Mouse (Mus musculus) kidney, adult 18-20 months (tissue): Measurements from ENCODE around the gene Npff.

Source experiments
- DNase-seq: peaks from one replicate; pipeline ENCODE4 v3.0.0; 2021

Gene Npff

GRCm38 (mm10) chr15:102519211-102520141 lies 5.3 kb downstream of the Npff start:
- DNase-seq = no peak

- no peak for DNase-seq
These were observed 5.9 kb downstream of the Npff start for GRCm38 (mm10) chr15:102518859-102519201.

DNA sequence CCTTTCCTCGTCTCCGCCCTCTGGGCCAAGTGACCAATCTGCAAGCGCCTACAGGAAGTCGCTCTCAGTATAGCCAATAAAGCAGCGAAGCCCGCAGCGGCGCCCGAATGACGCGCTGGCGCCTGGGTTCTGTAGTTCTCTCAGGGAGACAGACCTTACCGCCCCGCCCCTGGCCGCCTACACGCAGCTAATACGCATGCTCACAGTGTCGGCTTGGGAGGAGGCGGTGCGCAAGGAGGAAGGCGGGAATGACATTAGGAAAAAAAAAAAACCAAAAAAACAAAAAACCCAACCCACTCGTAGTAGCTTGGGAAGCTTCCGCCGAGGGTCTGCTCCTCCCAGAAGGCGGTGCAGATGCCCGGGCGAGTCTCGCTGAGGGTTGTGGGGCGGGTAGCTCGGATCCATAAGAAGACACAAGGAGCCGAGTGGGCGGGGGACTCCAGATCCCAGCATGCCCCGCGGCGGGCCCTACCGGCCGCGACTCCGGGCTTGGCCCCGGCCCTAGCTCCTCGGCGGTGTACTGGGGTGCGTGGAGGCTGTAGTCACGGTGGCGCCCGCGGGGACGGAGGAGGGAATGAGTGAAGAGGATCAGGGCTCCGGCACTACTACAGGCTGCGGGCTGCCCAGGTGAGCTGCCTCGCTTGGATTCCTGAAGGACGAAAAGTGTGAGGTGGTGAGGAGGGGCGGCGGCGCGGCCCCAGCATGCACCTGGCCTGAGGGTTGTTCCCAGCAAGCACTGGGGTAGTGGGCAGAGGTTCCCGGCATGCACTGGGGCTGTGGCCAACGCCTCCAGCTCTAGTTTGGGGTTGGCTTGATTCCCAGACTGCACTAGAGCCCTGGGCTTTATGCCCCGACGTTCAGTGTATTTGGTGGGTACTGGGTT lies 6.5 kb downstream of the Npff start, which contains the start of gene Tarbp2:
Tarbp2 (plus strand) TSS at position 217 of the 883 bp plus-strand sequence.
- peak; percentile 99 for DNase-seq

GRCm38 (mm10) chr15:102517631-102517975 lies 7.1 kb downstream of the Npff start:
- DNase-seq = no peak

- DNase-seq = peak; percentile 82
These were observed 7.9 kb downstream of the Npff start, which contains the start of gene Map3k12 for GRCm38 (mm10) chr15:102516728-102517404. Map3k12 (minus strand) TSS chr15:102517064.

- DNase-seq = no peak
These were observed 8.4 kb downstream of the Npff start for GRCm38 (mm10) chr15:102516293-102516692.

- no peak for DNase-seq
These were observed 9.0 kb downstream of the Npff start for GRCm38 (mm10) chr15:102515791-102516190.

DNA sequence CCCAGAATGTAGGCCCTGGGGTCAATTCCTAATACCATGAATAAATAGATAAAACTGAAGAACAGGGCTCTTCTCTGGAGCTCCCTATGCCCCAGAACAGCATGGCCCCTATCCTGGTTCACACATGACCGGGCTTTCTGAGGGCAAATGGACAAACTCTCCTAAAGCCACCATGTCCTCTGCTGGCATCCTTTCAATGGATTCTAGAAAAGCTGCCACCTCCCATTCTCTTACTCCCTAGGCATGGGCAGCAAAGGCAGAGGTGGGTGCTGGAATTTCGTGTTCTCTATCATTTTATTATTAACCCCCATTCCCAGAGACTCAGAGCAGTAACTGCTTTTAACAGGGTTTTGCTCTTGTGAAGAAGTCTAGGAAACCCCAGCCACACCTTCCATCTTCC lies 9.5 kb downstream of the Npff start:
- DNase-seq = no peak

GRCm38 (mm10) chr15:102513004-102513403 lies 11.7 kb downstream of the Npff start:
- DNase-seq = no peak

GRCm38 (mm10) chr15:102512471-102512870 lies 12.3 kb downstream of the Npff start:
- no peak for DNase-seq

- DNase-seq = no peak
These were observed 12.7 kb downstream of the Npff start for GRCm38 (mm10) chr15:102512010-102512409.

GRCm38 (mm10) chr15:102511285-102511833 lies 13.4 kb downstream of the Npff start:
- DNase-seq = no peak

DNA sequence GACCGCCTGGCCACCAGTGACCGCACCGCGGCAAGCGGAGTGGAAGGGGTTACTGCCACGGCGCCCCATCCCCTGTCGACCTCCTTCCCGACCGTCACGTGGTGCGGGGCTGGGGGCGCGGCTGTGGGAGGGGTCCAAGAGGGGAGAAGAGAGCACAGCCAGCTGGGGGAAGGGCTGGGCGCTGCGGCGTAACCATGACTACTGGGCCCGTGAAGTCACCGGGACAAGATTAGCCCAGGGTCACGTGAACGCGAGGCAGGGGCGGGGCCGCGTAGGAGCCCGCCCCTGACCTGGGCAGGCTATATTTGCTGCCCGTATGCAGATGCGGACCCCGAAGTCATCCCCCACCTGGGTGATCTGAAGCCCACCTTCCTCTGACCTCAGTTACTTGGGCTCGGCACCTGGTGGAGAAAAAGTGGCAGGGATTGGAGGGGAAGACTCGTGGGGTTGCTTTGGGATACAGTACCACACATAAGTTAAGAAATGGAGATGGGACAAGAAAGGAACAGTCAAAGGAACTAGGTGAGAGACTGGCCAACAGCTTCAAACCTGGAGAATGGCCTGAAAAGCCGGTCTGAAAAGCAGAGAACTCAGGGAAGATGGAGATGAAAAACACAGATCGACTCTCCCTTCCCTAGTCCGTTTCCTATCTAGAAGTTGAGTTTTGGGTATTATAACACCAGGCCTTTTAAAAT lies 14.0 kb downstream of the Npff start:
- peak; percentile 85 for DNase-seq

DNA sequence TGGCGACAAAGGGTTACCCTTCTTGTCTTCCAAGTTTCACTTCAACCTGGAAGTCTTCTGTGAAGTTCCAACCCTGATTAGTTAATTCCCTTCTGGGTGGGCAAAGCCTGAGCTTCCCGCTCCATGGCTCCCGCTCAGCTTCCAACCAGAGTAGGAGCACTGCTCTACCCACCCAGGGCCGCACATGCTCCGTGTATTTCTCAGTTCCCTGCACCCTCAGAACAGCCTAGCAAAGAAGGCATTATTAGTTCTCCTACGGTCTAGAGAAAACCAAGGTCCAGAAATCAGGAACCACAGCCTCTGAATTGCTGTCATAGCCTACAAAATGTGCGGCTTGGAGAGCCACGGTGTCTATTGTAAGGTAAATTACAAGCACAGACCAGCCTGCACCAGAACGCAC lies 14.6 kb downstream of the Npff start:
- no peak for DNase-seq

DNA sequence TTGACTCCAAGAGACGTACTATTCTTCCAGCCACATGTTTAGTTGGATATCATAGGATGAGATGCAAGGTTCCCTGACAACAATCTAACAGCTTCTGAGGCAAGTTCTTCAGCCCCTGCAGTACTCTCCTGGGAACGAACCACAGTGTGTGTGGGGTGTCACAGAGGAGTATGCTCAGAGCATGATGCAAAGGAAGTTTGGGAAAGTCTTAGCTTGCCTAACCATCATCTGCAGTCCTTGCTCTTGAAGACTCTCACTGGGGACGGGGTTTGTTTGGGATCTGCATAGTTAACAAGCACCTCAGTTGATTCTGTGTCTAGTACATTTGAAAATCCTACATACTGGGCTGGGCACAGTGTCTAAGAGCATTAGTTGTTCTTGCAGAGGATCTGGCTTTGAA lies 16.4 kb downstream of the Npff start:
- no peak for DNase-seq

DNA sequence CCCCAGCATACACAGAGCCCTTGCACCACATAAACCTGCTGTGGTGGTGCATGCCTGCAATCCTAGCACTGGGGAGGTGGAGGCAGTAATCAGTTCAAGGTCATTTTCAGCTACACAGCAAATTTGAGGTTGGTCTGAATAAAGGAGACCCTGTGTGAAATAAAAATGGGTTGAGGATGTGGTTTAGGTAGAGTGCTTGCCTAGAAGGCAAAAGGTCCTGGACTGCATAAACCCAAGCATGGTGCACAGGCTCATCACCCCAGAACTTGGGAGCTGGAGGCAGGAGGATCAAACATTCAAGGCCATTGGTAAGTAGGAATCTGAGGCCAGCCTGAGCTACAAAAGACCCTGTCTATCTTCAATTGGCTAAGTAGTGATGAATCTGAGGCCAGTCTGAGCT lies 17.2 kb downstream of the Npff start:
- no peak for DNase-seq

GRCm38 (mm10) chr15:102506864-102507263 lies 17.9 kb downstream of the Npff start:
- no peak for DNase-seq

DNA sequence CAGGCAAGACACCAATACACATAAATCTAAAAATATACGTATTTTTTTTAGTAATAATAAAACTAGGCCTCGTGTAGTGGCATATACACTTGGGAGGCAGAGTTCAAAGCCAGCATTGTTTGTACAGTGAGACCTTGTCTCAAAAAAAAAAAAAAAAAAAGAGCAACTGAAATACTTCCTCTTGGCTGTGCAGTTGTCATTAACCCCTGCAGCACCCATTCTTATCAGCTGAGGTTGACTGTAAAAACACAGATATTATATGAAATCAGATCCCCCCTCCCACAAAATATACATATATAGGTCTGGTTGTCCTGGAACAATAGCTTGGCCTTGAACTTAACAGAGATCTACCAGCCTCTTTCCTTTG lies 18.3 kb downstream of the Npff start:
- DNase-seq = no peak

- no peak for DNase-seq
These were observed 18.8 kb downstream of the Npff start for GRCm38 (mm10) chr15:102505770-102506463.

- DNase-seq = no peak
These were observed 19.5 kb downstream of the Npff start for GRCm38 (mm10) chr15:102505073-102505769.
